Mouse (Mus musculus): Measurements from ENCODE around the gene Pdx1. TPM values are rescaled to one million over a fixed set of nuclear protein-coding genes. Genes with fewer than 3 reads are reported as not detected.

The Pdx1 gene
- polyA plus RNA-seq, 1 experiment = not detected

GRCm38 (mm10) chr5:147277547-147277925, 7.8 kb downstream of the Pdx1 start:
- TF ChIP-seq SRF (IDR thresholded peaks at IDR 0.05; ENCODE audit: control insufficient read depth, insufficient read length, low read depth) (no peak), REST (IDR thresholded peaks at IDR 0.05; ENCODE audit: insufficient read depth, insufficient read length) (no peak), POLR2AphosphoS2 (IDR thresholded peaks at IDR 0.05; ENCODE audit: insufficient read length, low read depth) (no peak)
- H3K4me2 ChIP-seq (ENCODE audit: low read depth) = peak overlapping the region; percentile 27
- H3K36me3 ChIP-seq (ENCODE audit: control insufficient read depth, insufficient read depth) = no peaks in the 10 kb centered on the region
- no peak overlapping the region for H3K4me3 ChIP-seq
- peaks cover 62% of the 10 kb centered on the region for H3K27me3 ChIP-seq (ENCODE audit: control insufficient read depth, insufficient read depth, insufficient read length)
- H3ac ChIP-seq (ENCODE audit: control insufficient read depth, insufficient read length) = no peak overlapping the region
- H3K79me2 ChIP-seq (ENCODE audit: control insufficient read depth, insufficient read depth) = no peaks in the 10 kb centered on the region

- no peaks in the 10 kb centered on the region for H3K36me3 ChIP-seq (ENCODE audit: control insufficient read depth, insufficient read depth)
- no peaks in the 10 kb centered on the region for H3K79me2 ChIP-seq (ENCODE audit: control insufficient read depth, insufficient read depth)
- peaks cover 7% of the 10 kb centered on the region for H3K27me3 ChIP-seq (ENCODE audit: control insufficient read depth, insufficient read depth, insufficient read length)
- no peak overlapping the region for H3K4me2 ChIP-seq (ENCODE audit: low read depth)
- H3ac ChIP-seq (ENCODE audit: control insufficient read depth, insufficient read length) = no peak overlapping the region
- H3K4me3 ChIP-seq = no peak overlapping the region
- TF ChIP-seq E2F4 (IDR thresholded peaks at IDR 0.05; ENCODE audit: insufficient read depth) (no peak), SRF (IDR thresholded peaks at IDR 0.05; ENCODE audit: control insufficient read depth, insufficient read length, low read depth) (no peak), POLR2AphosphoS2 (IDR thresholded peaks at IDR 0.05; ENCODE audit: insufficient read length, low read depth) (no peak), MAX (IDR thresholded peaks at IDR 0.05; ENCODE audit: low read depth) (no peak), USF1 (IDR thresholded peaks at IDR 0.05; ENCODE audit: low read depth) (no peak)
These were observed 14.6 kb downstream of the Pdx1 start for GRCm38 (mm10) chr5:147284365-147284764.

DNA sequence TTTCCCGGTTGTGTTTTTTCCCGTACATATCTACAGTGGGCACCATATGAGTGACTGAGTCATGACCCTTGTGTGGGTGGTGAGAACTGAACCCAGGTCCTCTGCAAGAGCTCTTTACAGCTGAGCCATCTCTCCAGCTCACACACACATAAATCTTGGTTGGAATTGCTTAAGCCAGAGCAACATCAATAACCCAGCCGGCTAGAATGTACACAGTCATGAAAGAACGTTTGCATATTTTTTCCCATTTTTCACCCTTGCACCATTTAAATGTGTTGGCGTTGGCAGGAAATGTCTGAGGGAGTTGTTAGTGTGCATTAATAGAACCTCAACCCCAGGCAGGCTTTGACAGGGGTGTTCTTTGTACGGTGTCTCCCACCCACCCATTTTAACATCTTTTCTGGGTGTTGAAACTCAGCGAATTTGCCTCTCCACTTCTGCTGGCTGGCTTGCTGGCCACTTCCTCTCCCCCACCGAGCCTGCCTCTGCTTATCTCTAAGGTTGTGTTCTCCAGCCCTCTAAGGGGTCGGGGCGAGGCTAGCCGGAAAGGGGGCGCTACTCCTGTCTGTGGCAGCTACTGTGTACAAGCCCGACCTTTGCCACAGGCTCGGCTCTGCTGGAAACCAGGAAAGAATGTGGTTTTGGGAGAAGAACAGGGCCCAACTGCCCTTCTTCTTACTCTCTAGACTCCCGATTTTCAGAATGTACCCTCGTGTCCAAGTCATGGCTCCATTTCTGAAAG, 22.2 kb downstream of the Pdx1 start:
- Histone ChIP-seq H3K79me2 (ENCODE audit: control insufficient read depth, insufficient read depth) (no peaks in the 10 kb centered on the region), H3K4me2 (ENCODE audit: low read depth) (peak overlapping the region; percentile 87), H3ac (ENCODE audit: control insufficient read depth, insufficient read length) (no peak overlapping the region), H3K27me3 (ENCODE audit: control insufficient read depth, insufficient read depth, insufficient read length) (no peaks in the 10 kb centered on the region), H3K4me3 (no peak overlapping the region), H3K36me3 (ENCODE audit: control insufficient read depth, insufficient read depth) (no peaks in the 10 kb centered on the region)
- TF ChIP-seq TCF3 (IDR thresholded peaks at IDR 0.05; ENCODE audit: insufficient read length, low read depth) (no peak), CEBPB (IDR thresholded peaks at IDR 0.05; ENCODE audit: insufficient read depth, poor library complexity, severe bottlenecking) (peak; percentile 54; the same call in 1 of the 2 replicates)

DNA sequence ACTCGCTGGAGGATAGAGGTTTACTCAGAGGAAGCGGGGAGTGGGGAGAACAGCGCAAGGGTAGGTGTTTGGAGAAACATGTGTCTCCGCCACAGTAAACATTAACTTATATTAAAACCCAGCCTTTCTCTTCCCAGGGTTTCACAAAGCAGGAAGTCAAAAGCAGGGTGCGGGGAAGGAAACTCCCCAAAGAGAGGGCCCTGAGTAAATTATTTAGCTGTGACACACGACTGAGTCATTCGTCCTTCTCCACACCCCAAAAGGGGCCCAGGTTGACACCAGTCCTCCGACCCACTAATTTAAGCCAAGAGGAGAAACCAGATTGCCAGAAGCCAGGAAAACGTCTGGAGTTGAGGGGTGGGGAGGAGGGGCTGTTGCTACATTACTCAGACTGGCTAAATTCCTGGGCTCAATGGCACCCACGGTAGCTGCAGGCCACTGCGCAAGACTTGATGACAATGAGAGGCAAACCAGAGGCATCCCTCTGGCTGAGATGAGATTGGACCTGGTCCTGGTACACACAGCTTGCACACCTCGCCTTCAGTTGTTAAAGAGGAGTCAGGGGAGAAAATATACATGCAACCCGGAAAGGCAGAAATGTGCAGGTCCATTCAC, 22.9 kb downstream of the Pdx1 start:
- H3K4me3 ChIP-seq = no peak overlapping the region
- TF ChIP-seq E2F4 (IDR thresholded peaks at IDR 0.05; ENCODE audit: insufficient read depth) (no peak), POLR2A (IDR thresholded peaks at IDR 0.05; ENCODE audit: insufficient read length, low read depth) (no peak), TCF12 (IDR thresholded peaks at IDR 0.05; ENCODE audit: insufficient read depth, poor library complexity, severe bottlenecking) (no peak), POLR2AphosphoS2 (IDR thresholded peaks at IDR 0.05; ENCODE audit: insufficient read length, low read depth) (no peak), MYOG (IDR thresholded peaks at IDR 0.05; ENCODE audit: control insufficient read depth in 1 of 3, insufficient read depth in 1 of 3, insufficient read length in 2 of 3, low read depth in 2 of 3) (no peak), USF1 (IDR thresholded peaks at IDR 0.05; ENCODE audit: low read depth) (no peak), CEBPB (IDR thresholded peaks at IDR 0.05; ENCODE audit: insufficient read depth, poor library complexity, severe bottlenecking) (no peak), REST (IDR thresholded peaks at IDR 0.05; ENCODE audit: insufficient read depth, insufficient read length) (no peak), MYOD1 (IDR thresholded peaks at IDR 0.05; ENCODE audit: control insufficient read depth in 1 of 3, insufficient read length in 2 of 3, low read depth in 2 of 3) (no peak), MAX (IDR thresholded peaks at IDR 0.05; ENCODE audit: low read depth) (no peak), SRF (IDR thresholded peaks at IDR 0.05; ENCODE audit: control insufficient read depth, insufficient read length, low read depth) (no peak), TCF3 (IDR thresholded peaks at IDR 0.05; ENCODE audit: insufficient read length, low read depth) (no peak)
- H3ac ChIP-seq (ENCODE audit: control insufficient read depth, insufficient read length) = no peak overlapping the region
- H3K4me2 ChIP-seq (ENCODE audit: low read depth) = peak overlapping the region; percentile 87
- no peaks in the 10 kb centered on the region for H3K36me3 ChIP-seq (ENCODE audit: control insufficient read depth, insufficient read depth)
- H3K79me2 ChIP-seq (ENCODE audit: control insufficient read depth, insufficient read depth) = no peaks in the 10 kb centered on the region
- H3K27me3 ChIP-seq (ENCODE audit: control insufficient read depth, insufficient read depth, insufficient read length) = no peaks in the 10 kb centered on the region

DNA sequence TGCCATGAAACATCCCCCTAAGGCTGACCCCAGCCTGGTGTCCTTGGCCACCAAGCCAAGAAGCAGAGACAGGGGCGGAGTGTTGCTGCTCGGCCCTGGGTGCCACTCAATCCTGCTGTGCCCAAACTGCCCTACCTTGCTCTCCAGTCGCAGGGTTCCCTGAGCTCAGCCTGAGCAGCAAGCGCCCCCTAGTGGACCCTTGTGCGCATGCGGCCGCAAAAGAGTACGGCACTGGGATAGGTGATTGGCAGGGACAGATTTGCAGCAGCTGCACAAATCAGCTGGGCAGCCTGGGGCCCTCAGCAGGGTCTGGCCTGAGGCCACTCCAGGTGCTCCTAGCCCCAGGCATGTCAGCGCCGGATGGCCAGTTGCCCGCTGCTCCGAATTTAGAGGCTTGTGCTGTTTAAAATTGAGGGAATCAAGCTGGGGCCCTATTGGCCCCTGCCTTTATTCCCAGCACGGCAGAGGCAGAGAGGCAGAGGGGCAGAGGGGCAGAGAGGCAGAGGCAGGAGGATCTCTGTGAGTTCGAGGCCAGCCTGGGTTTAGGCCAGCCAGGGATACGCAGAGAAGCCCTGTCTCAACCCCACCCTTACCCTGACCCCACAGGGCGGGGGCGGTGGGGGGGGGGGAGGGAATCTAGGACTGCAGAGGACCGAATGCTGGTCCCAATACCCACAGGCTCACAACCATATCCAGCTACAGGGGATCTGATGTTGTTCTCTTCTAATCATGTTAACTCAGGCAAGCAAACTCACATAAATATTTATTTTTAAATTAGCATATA, 23.6 kb downstream of the Pdx1 start:
- H3ac ChIP-seq (ENCODE audit: control insufficient read depth, insufficient read length) = no peak overlapping the region
- TF ChIP-seq MYOD1 (IDR thresholded peaks at IDR 0.05; ENCODE audit: control insufficient read depth in 1 of 3, insufficient read length in 2 of 3, low read depth in 2 of 3) (peak; percentile 97 to 99 (median 99)), SRF (IDR thresholded peaks at IDR 0.05; ENCODE audit: control insufficient read depth, insufficient read length, low read depth) (no peak), MAX (IDR thresholded peaks at IDR 0.05; ENCODE audit: low read depth) (no peak), MYOG (IDR thresholded peaks at IDR 0.05; ENCODE audit: control insufficient read depth in 1 of 3, insufficient read depth in 1 of 3, insufficient read length in 2 of 3, low read depth in 2 of 3) (peak; percentile 68 to 99 (median 93)), TCF3 (IDR thresholded peaks at IDR 0.05; ENCODE audit: insufficient read length, low read depth) (peak; percentile 99), TCF12 (IDR thresholded peaks at IDR 0.05; ENCODE audit: insufficient read depth, poor library complexity, severe bottlenecking) (peak; percentile 98)
- no peak overlapping the region for H3K4me3 ChIP-seq
- H3K36me3 ChIP-seq (ENCODE audit: control insufficient read depth, insufficient read depth) = no peaks in the 10 kb centered on the region
- H3K27me3 ChIP-seq (ENCODE audit: control insufficient read depth, insufficient read depth, insufficient read length) = no peaks in the 10 kb centered on the region
- H3K4me2 ChIP-seq (ENCODE audit: low read depth) = peak overlapping the region; percentile 87
- no peaks in the 10 kb centered on the region for H3K79me2 ChIP-seq (ENCODE audit: control insufficient read depth, insufficient read depth)
